Mouse (Mus musculus): ENCODE measurements around the gene Reck. TPM values are rescaled to one million over a fixed set of nuclear protein-coding genes. Genes with fewer than 3 reads are reported as not detected.

Gene Reck
- polyA plus RNA-seq, 1 experiment from 2014 or later = 11.9 TPM

- Histone ChIP-seq H3K4me1 (ENCODE audit: control insufficient read depth, insufficient read depth, low read length) (no peaks in the 10 kb centered on the region), H3K4me3 (ENCODE audit: low read depth, low read length) (no peak overlapping the region), H3K9ac (ENCODE audit: low read length) (no peak overlapping the region), H3K27ac (ENCODE audit: low read depth, low read length) (no peak overlapping the region), H3K4me2 (no peak overlapping the region), H3K9me3 (ENCODE audit: control insufficient read depth, low read length) (no peaks in the 10 kb centered on the region), H3K27me3 (ENCODE audit: control insufficient read depth, insufficient read depth, low read length) (no peaks in the 10 kb centered on the region), H3K36me3 (ENCODE audit: control insufficient read depth, insufficient read depth, low read length) (peaks cover 20% of the 10 kb centered on the region)
- no peak for DNase-seq (ENCODE audit: low spot score, missing footprints)
- WGBS = 94% methylated on average over 3 of the region's 3 CpGs
- no peak for ATAC-seq (ENCODE audit: low FRiP score)
Measured at GRCm38 (mm10) chr4:43927826-43928225, 52.5 kb downstream of the Reck start.

GRCm38 (mm10) chr4:43931877-43932276, 56.5 kb downstream of the Reck start:
- Histone ChIP-seq H3K4me1 (ENCODE audit: control insufficient read depth, insufficient read depth, low read length) (no peaks in the 10 kb centered on the region), H3K4me2 (no peak overlapping the region), H3K9me3 (ENCODE audit: control insufficient read depth, low read length) (no peaks in the 10 kb centered on the region), H3K9ac (ENCODE audit: low read length) (no peak overlapping the region), H3K27ac (ENCODE audit: low read depth, low read length) (no peak overlapping the region), H3K27me3 (ENCODE audit: control insufficient read depth, insufficient read depth, low read length) (no peaks in the 10 kb centered on the region), H3K4me3 (ENCODE audit: low read depth, low read length) (no peak overlapping the region), H3K36me3 (ENCODE audit: control insufficient read depth, insufficient read depth, low read length) (peaks cover 20% of the 10 kb centered on the region)
- 87% methylated on average over 4 of the region's 4 CpGs for WGBS
- no peak for DNase-seq (ENCODE audit: low spot score, missing footprints)
- no peak for ATAC-seq (ENCODE audit: low FRiP score)

- no peak overlapping the region for H3K4me2 ChIP-seq
- no peaks in the 10 kb centered on the region for H3K9me3 ChIP-seq (ENCODE audit: control insufficient read depth, low read length)
- ATAC-seq (ENCODE audit: low FRiP score) (no peak), DNase-seq (ENCODE audit: low spot score, missing footprints) (no peak)
- 93% methylated on average over 4 of the region's 4 CpGs for WGBS
- peaks cover 7% of the 10 kb centered on the region; the same call in 1 of the 2 replicates for H3K36me3 ChIP-seq (ENCODE audit: control insufficient read depth, insufficient read depth, low read length)
- H3K27ac ChIP-seq (ENCODE audit: low read depth, low read length) = no peak overlapping the region
- H3K4me3 ChIP-seq (ENCODE audit: low read depth, low read length) = no peak overlapping the region
- no peaks in the 10 kb centered on the region for H3K27me3 ChIP-seq (ENCODE audit: control insufficient read depth, insufficient read depth, low read length)
- H3K4me1 ChIP-seq (ENCODE audit: control insufficient read depth, insufficient read depth, low read length) = no peaks in the 10 kb centered on the region; the same call in 1 of the 2 replicates
- H3K9ac ChIP-seq (ENCODE audit: low read length) = no peak overlapping the region
Measured at GRCm38 (mm10) chr4:43936186-43936585, 60.9 kb downstream of the Reck start.

- Histone ChIP-seq H3K9ac (ENCODE audit: low read length) (no peak overlapping the region), H3K36me3 (ENCODE audit: control insufficient read depth, insufficient read depth, low read length) (peaks cover 4% of the 10 kb centered on the region; the same call in 1 of the 2 replicates), H3K9me3 (ENCODE audit: control insufficient read depth, low read length) (no peaks in the 10 kb centered on the region), H3K4me2 (no peak overlapping the region), H3K4me1 (ENCODE audit: control insufficient read depth, insufficient read depth, low read length) (no peaks in the 10 kb centered on the region; the same call in 1 of the 2 replicates), H3K4me3 (ENCODE audit: low read depth, low read length) (no peak overlapping the region), H3K27ac (ENCODE audit: low read depth, low read length) (no peak overlapping the region), H3K27me3 (ENCODE audit: control insufficient read depth, insufficient read depth, low read length) (no peaks in the 10 kb centered on the region)
- DNase-seq (ENCODE audit: low spot score, missing footprints) = no peak
- no peak for ATAC-seq (ENCODE audit: low FRiP score)
- 83% methylated on average over 14 of the region's 14 CpGs for WGBS
Measured at GRCm38 (mm10) chr4:43936749-43937674, 61.7 kb downstream of the Reck start.

- Histone ChIP-seq H3K9me3 (ENCODE audit: control insufficient read depth, low read length) (no peaks in the 10 kb centered on the region), H3K4me1 (ENCODE audit: control insufficient read depth, insufficient read depth, low read length) (no peaks in the 10 kb centered on the region; the same call in 1 of the 2 replicates), H3K36me3 (ENCODE audit: control insufficient read depth, insufficient read depth, low read length) (peaks cover 4% of the 10 kb centered on the region; the same call in 1 of the 2 replicates), H3K9ac (ENCODE audit: low read length) (no peak overlapping the region), H3K27ac (ENCODE audit: low read depth, low read length) (no peak overlapping the region), H3K4me3 (ENCODE audit: low read depth, low read length) (no peak overlapping the region), H3K27me3 (ENCODE audit: control insufficient read depth, insufficient read depth, low read length) (no peaks in the 10 kb centered on the region), H3K4me2 (no peak overlapping the region)
- WGBS = 90% methylated on average over 5 of the region's 5 CpGs
- ATAC-seq (ENCODE audit: low FRiP score) = no peak
- DNase-seq (ENCODE audit: low spot score, missing footprints) = peak; percentile 56
Measured at GRCm38 (mm10) chr4:43941315-43941714, 66.0 kb downstream of the Reck start.

GRCm38 (mm10) chr4:43942421-43942820, 67.1 kb downstream of the Reck start:
- H3K9ac ChIP-seq (ENCODE audit: low read length) = no peak overlapping the region
- peaks cover 4% of the 10 kb centered on the region; the same call in 1 of the 2 replicates for H3K36me3 ChIP-seq (ENCODE audit: control insufficient read depth, insufficient read depth, low read length)
- H3K27me3 ChIP-seq (ENCODE audit: control insufficient read depth, insufficient read depth, low read length) = no peaks in the 10 kb centered on the region
- DNase-seq (ENCODE audit: low spot score, missing footprints) (no peak), ATAC-seq (ENCODE audit: low FRiP score) (no peak)
- no peak overlapping the region for H3K4me3 ChIP-seq (ENCODE audit: low read depth, low read length)
- no peak overlapping the region for H3K4me2 ChIP-seq
- WGBS = 84% methylated on average over 8 of the region's 8 CpGs
- H3K9me3 ChIP-seq (ENCODE audit: control insufficient read depth, low read length) = no peaks in the 10 kb centered on the region
- H3K27ac ChIP-seq (ENCODE audit: low read depth, low read length) = no peak overlapping the region
- no peaks in the 10 kb centered on the region; the same call in 1 of the 2 replicates for H3K4me1 ChIP-seq (ENCODE audit: control insufficient read depth, insufficient read depth, low read length)

- H3K4me3 ChIP-seq (ENCODE audit: low read depth, low read length) = no peak overlapping the region
- ATAC-seq (ENCODE audit: low FRiP score) = no peak
- DNase-seq (ENCODE audit: low spot score, missing footprints) = peak; percentile 54
- no peaks in the 10 kb centered on the region for H3K4me1 ChIP-seq (ENCODE audit: control insufficient read depth, insufficient read depth, low read length)
- H3K36me3 ChIP-seq (ENCODE audit: control insufficient read depth, insufficient read depth, low read length) = no peaks in the 10 kb centered on the region
- H3K27me3 ChIP-seq (ENCODE audit: control insufficient read depth, insufficient read depth, low read length) = no peaks in the 10 kb centered on the region
- H3K9ac ChIP-seq (ENCODE audit: low read length) = no peak overlapping the region
- no peaks in the 10 kb centered on the region for H3K9me3 ChIP-seq (ENCODE audit: control insufficient read depth, low read length)
- 91% methylated on average over 2 of the region's 2 CpGs for WGBS
- H3K4me2 ChIP-seq = no peak overlapping the region
- no peak overlapping the region for H3K27ac ChIP-seq (ENCODE audit: low read depth, low read length)
Measured at GRCm38 (mm10) chr4:43947571-43947970, 72.2 kb downstream of the Reck start.

- DNase-seq (ENCODE audit: low spot score, missing footprints) (peak; percentile 99), ATAC-seq (ENCODE audit: low FRiP score) (peak; percentile 93)
- Histone ChIP-seq H3K9ac (ENCODE audit: low read length) (peak within 1 kb of the TSS; percentile 67), H3K27ac (ENCODE audit: low read depth, low read length) (0 out of 2 replicates have a peak within 1 kb of the TSS, but pooled peaks have one; percentile 11), H3K36me3 (ENCODE audit: control insufficient read depth, insufficient read depth, low read length) (no peaks in the 10 kb centered on the region), H3K27me3 (ENCODE audit: control insufficient read depth, insufficient read depth, low read length) (peaks cover 19% of the 10 kb centered on the region), H3K4me1 (ENCODE audit: control insufficient read depth, insufficient read depth, low read length) (peaks cover 2% of the 10 kb centered on the region; the same call in 1 of the 2 replicates), H3K9me3 (ENCODE audit: control insufficient read depth, low read length) (no peaks in the 10 kb centered on the region), H3K4me3 (ENCODE audit: low read depth, low read length) (peak within 1 kb of the TSS; percentile 49), H3K4me2 (peak within 1 kb of the TSS; percentile 74)
- WGBS = under 1% methylated on average over 45 of the region's 45 CpGs
Measured at GRCm38 (mm10) chr4:43957292-43957845, 82.0 kb downstream of the Reck start, which contains the start of gene Glipr2. Gene Glipr2, plus strand, starts transcription at chr4:43957401.
